ENCODE assay signal across 8 mouse cellular contexts in genomic region chr5:132231280-132232047, GRCm38 (mm10).
A peak's percentile ranks its signal among the peaks of the same experiment; 100 is the strongest.
DNase-seq lines count a peak whose midpoint lies in the region; ATAC-seq and TF ChIP-seq lines count a peak whose summit lies in the region.

No protein-coding gene starts in this region.

- 26% methylated on average over 10 of the region's 10 CpGs for WGBS in forebrain, embryonic 12.5 days
- 36% methylated on average over 10 of the region's 10 CpGs for WGBS in heart, embryonic 16.5 days
- 51% methylated on average over 10 of the region's 10 CpGs for WGBS in liver, adult 2 months
- WGBS in neural tube, embryonic 14.5 days, result 38% methylated on average over 10 of the region's 10 CpGs

- no peak overlapping the region for H3K27ac ChIP-seq in ES-Bruce4 (ENCODE audit: insufficient read depth, low read length)
- H3K27ac ChIP-seq in forebrain, embryonic 12.5 days, result peak overlapping the region; percentile 50; the same call in 1 of the 2 replicates
- no peak overlapping the region for H3K27ac ChIP-seq in heart, embryonic 16.5 days (ENCODE audit: low read length)
- no peak overlapping the region for H3K27ac ChIP-seq in liver, adult 2 months (replicated peaks; ENCODE audit: insufficient read depth, low read depth, low read length)
- H3K27ac ChIP-seq in neural tube, embryonic 14.5 days (ENCODE audit: low read depth, low read length), result no peak overlapping the region

- no peaks in the 10 kb centered on the region for H3K36me3 ChIP-seq in ES-Bruce4 (ENCODE audit: control insufficient read depth, insufficient read depth, low read length, poor library complexity, severe bottlenecking)
- H3K36me3 ChIP-seq in forebrain, embryonic 12.5 days (replicated peaks), result no peaks in the 10 kb centered on the region
- H3K36me3 ChIP-seq in heart, embryonic 16.5 days (ENCODE audit: control insufficient read depth, insufficient read depth), result no peaks in the 10 kb centered on the region
- H3K36me3 ChIP-seq in liver, adult 2 months (ENCODE audit: control insufficient read depth, insufficient read depth, low read length), result no peaks in the 10 kb centered on the region
- H3K36me3 ChIP-seq in neural tube, embryonic 14.5 days (ENCODE audit: control insufficient read depth, insufficient read depth, low read length), result no peaks in the 10 kb centered on the region

- DNase-seq in brain, embryonic 14.5 days (ENCODE audit: low read depth), result peak; percentile 95
- DNase-seq in kidney, postnatal 10 days, result peak; percentile 78
- peak; percentile 8 for DNase-seq in liver, adult 2 months (ENCODE audit: extremely low read depth, low read depth, low spot score)
- DNase-seq in urinary bladder, postnatal 36 days (ENCODE audit: low spot score in 2 of 2), result peak; percentile 33 to 50

- H3K27me3 ChIP-seq in ES-Bruce4 (ENCODE audit: control insufficient read depth, insufficient read depth, low read length, poor library complexity, severe bottlenecking), result no peaks in the 10 kb centered on the region
- H3K27me3 ChIP-seq in forebrain, embryonic 12.5 days, result peaks cover 17% of the 10 kb centered on the region
- H3K27me3 ChIP-seq in heart, embryonic 16.5 days (ENCODE audit: control insufficient read depth, insufficient read depth, low read length), result no peaks in the 10 kb centered on the region
- H3K27me3 ChIP-seq in liver, adult 2 months (ENCODE audit: control insufficient read depth, insufficient read depth, low read length), result peaks cover 4% of the 10 kb centered on the region; the same call in 1 of the 2 replicates
- H3K27me3 ChIP-seq in neural tube, embryonic 14.5 days (ENCODE audit: control insufficient read depth, insufficient read depth, low read length), result no peaks in the 10 kb centered on the region

- peak; percentile 69 for ATAC-seq in forebrain, embryonic 12.5 days (ENCODE audit: low FRiP score)
- peak; percentile 46; the same call in 1 of the 2 replicates for ATAC-seq in heart, embryonic 16.5 days (replicated peaks; ENCODE audit: extremely low read depth, insufficient read depth, low FRiP score)
- peak; percentile 63; the same call in 1 of the 2 replicates for ATAC-seq in neural tube, embryonic 14.5 days (ENCODE audit: low read depth)

- no peak overlapping the region for H3K9ac ChIP-seq in ES-Bruce4 (ENCODE audit: low read depth, poor library complexity, severe bottlenecking)
- no peak overlapping the region for H3K9ac ChIP-seq in forebrain, embryonic 12.5 days
- H3K9ac ChIP-seq in heart, embryonic 16.5 days (ENCODE audit: low read length), result peak overlapping the region; percentile 20; the same call in 1 of the 2 replicates
- H3K9ac ChIP-seq in liver, adult 2 months (ENCODE audit: low read depth, low read length), result no peak overlapping the region
- no peak overlapping the region for H3K9ac ChIP-seq in neural tube, embryonic 14.5 days (replicated peaks; ENCODE audit: low read depth, low read length)

- 0 out of 2 replicates have a peak overlapping the region, but pooled peaks have one; percentile 4 for H3K4me2 ChIP-seq in forebrain, embryonic 12.5 days
- H3K4me2 ChIP-seq in heart, embryonic 16.5 days (ENCODE audit: low read depth, low read length), result peak overlapping the region; percentile 18; the same call in 1 of the 2 replicates
- no peak overlapping the region for H3K4me2 ChIP-seq in neural tube, embryonic 14.5 days (ENCODE audit: low read depth, low read length)

- TF ChIP-seq EP300 in ES-Bruce4 (IDR thresholded peaks at IDR 0.05; ENCODE audit: insufficient read depth, low read depth, low read length), result no peak

- no peak overlapping the region for H3K4me3 ChIP-seq in ES-Bruce4 (ENCODE audit: low read depth, low read length)
- H3K4me3 ChIP-seq in forebrain, embryonic 12.5 days (replicated peaks), result no peak overlapping the region
- H3K4me3 ChIP-seq in heart, embryonic 16.5 days (ENCODE audit: low read length), result no peak overlapping the region
- no peak overlapping the region for H3K4me3 ChIP-seq in liver, adult 2 months (ENCODE audit: insufficient read depth, low read depth, low read length)
- H3K4me3 ChIP-seq in neural tube, embryonic 14.5 days (ENCODE audit: low read depth, low read length), result no peak overlapping the region

- no peak for TF ChIP-seq POLR2A in ES-Bruce4 (IDR thresholded peaks at IDR 0.05; ENCODE audit: insufficient read depth, low read length)
- TF ChIP-seq POLR2A in brain, embryonic 14.5 days (IDR thresholded peaks at IDR 0.05; ENCODE audit: borderline replicate concordance, extremely low read depth, insufficient read depth, insufficient read length, poor library complexity, severe bottlenecking), result no peak
- no peak for TF ChIP-seq POLR2A in liver, adult 2 months (IDR thresholded peaks at IDR 0.05; ENCODE audit: extremely low read depth, insufficient read depth, low read length)

- no peaks in the 10 kb centered on the region for H3K79me2 ChIP-seq in liver, adult 2 months (ENCODE audit: control insufficient read depth, insufficient read depth, low read length)

- H3K9me3 ChIP-seq in ES-Bruce4 (replicated peaks; ENCODE audit: control insufficient read depth, insufficient read depth, low read length, poor library complexity, severe bottlenecking), result no peaks in the 10 kb centered on the region
- H3K9me3 ChIP-seq in forebrain, embryonic 12.5 days, result no peaks in the 10 kb centered on the region
- H3K9me3 ChIP-seq in heart, embryonic 16.5 days (replicated peaks; ENCODE audit: control insufficient read depth, low read length), result no peaks in the 10 kb centered on the region
- H3K9me3 ChIP-seq in neural tube, embryonic 14.5 days (ENCODE audit: control insufficient read depth, low read length), result no peaks in the 10 kb centered on the region

- H3K4me1 ChIP-seq in ES-Bruce4 (ENCODE audit: control insufficient read depth, insufficient read depth, low read length), result no peaks in the 10 kb centered on the region
- peaks cover 36% of the 10 kb centered on the region for H3K4me1 ChIP-seq in forebrain, embryonic 12.5 days
- H3K4me1 ChIP-seq in heart, embryonic 16.5 days (ENCODE audit: control insufficient read depth, insufficient read depth, low read length), result peaks cover 19% of the 10 kb centered on the region
- H3K4me1 ChIP-seq in liver, adult 2 months (ENCODE audit: control insufficient read depth, insufficient read depth, low read length), result no peaks in the 10 kb centered on the region
- H3K4me1 ChIP-seq in neural tube, embryonic 14.5 days (ENCODE audit: control insufficient read depth, insufficient read depth, low read length), result peaks cover 15% of the 10 kb centered on the region; the same call in 1 of the 2 replicates

- TF ChIP-seq CTCF in ES-Bruce4 (IDR thresholded peaks at IDR 0.05; ENCODE audit: low read depth, low read length), result peak; percentile 66
- peak; percentile 95 for TF ChIP-seq CTCF in brain, embryonic 14.5 days (IDR thresholded peaks at IDR 0.05; ENCODE audit: borderline replicate concordance, extremely low read depth, insufficient read depth, insufficient read length)
- TF ChIP-seq CTCF in liver, adult 2 months (IDR thresholded peaks at IDR 0.05; ENCODE audit: low read depth, low read length), result peak; percentile 61; the same call in 1 of the 2 replicates

Comparison
In these comparisons a context has a peak if more than half of its experiments do, and no peak if none do; other contexts are left out.
1. DNase-seq: peak in every context shown above with its lines; median percentile 95 in brain, embryonic 14.5 days; 78 in kidney, postnatal 10 days; 42 in urinary bladder, postnatal 36 days; 8 in liver, adult 2 months.